Mouse (Mus musculus): ENCODE results near the gene Ngdn. TPM values are rescaled to one million over a fixed set of nuclear protein-coding genes. Genes with fewer than 3 reads are reported as not detected.
"Not testable (repeated sequence)": the region's sequence is repeated elsewhere in the genome, so short reads cannot be mapped to it uniquely, and the experiment has no call there.

Gene Ngdn
- total RNA-seq, 1 experiment, result 53.5 TPM

DNA sequence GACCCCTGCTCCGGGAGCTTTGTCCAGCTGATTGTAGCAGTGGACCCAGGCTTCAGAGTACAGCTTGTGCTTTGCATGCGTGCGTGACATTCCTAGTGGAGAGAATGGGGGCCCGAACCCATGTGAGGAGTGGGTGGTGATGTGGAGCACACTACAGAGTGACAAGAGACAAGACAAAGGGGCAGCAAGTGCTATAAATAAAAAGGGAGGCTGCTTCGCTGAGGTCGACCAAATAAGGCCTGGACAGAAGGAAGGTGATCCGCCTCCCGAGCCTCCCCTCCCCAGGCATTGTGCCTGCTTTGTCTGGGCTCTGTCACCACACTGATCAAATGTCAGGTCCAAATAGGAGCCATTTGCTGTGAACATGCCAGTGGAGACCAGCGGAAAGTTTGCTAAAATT lies 18.5 kb upstream of the Ngdn start:
- H3K9ac ChIP-seq (ENCODE audit: insufficient read depth, low read depth, low read length, poor library complexity, severe bottlenecking), result no peak overlapping the region
- in situ Hi-C loops (cut with MboI; ENCODE audit: low sequenced_read_pairs in 2 of 2, unreplicated experiment in 2 of 2), result no loop called here
- H3K4me1 ChIP-seq (ENCODE audit: control insufficient read depth in 2 of 2, insufficient read depth in 2 of 2, low read length in 2 of 2, poor library complexity in 1 of 2), result peaks cover 0 to 6% of the 10 kb centered on the region in 2 experiments; a peak in 1 of 4 replicates
- no peaks in the 10 kb centered on the region for H3K9me3 ChIP-seq (ENCODE audit: control insufficient read depth, insufficient read depth, low read depth, low read length)
- DNase-seq (ENCODE audit: low read depth, low spot score), result no peak
- no peak overlapping the region for H3K27ac ChIP-seq (ENCODE audit: insufficient read depth, low read depth, low read length, poor library complexity, severe bottlenecking)
- H3K4me3 ChIP-seq (ENCODE audit: insufficient read depth in 1 of 2, low read depth in 1 of 2, low read length in 2 of 2, poor library complexity in 1 of 2, severe bottlenecking in 1 of 2), result no peak overlapping the region
- no peak for TF ChIP-seq ZC3H11A (IDR thresholded peaks at IDR 0.05; ENCODE audit: borderline replicate concordance, low read depth, low read length)
- no peak for TF ChIP-seq CHD2 (IDR thresholded peaks at IDR 0.05; ENCODE audit: low read depth, low read length)
- TF ChIP-seq HCFC1 (IDR thresholded peaks at IDR 0.05; ENCODE audit: borderline replicate concordance, insufficient read depth, low read length), result no peak
- TF ChIP-seq ZNF384 (IDR thresholded peaks at IDR 0.05; ENCODE audit: low read depth, low read length), result no peak
- TF ChIP-seq MAFK (IDR thresholded peaks at IDR 0.05; ENCODE audit: insufficient read depth, low read depth, low read length), result no peak
- no peaks in the 10 kb centered on the region for H3K36me3 ChIP-seq (ENCODE audit: control insufficient read depth, insufficient read depth, low read length, poor library complexity, severe bottlenecking)

DNA sequence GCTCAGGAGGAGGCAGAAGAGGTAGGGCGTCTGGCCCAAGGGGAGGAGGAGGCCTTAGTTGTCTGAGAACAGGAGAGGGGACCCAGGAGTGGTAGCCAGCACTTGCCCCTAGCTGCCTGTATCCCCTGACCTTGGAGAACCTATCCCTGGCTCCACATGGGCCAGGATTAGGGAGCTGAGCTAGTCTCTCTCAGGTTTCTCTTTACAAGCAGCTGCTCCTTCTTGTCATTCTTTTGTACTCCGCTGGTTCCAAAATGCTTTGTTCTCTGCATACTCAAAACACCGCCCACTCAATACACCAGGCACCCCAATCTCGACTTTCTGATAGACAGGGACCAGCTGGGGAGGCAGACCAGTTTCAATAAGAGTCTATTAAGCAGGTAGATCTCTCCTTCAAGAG lies 18.0 kb upstream of the Ngdn start:
- Histone ChIP-seq H3K9ac (ENCODE audit: insufficient read depth, low read depth, low read length, poor library complexity, severe bottlenecking) (no peak overlapping the region), H3K9me3 (ENCODE audit: control insufficient read depth, insufficient read depth, low read depth, low read length) (no peaks in the 10 kb centered on the region), H3K4me1 (ENCODE audit: control insufficient read depth in 2 of 2, insufficient read depth in 2 of 2, low read length in 2 of 2, poor library complexity in 1 of 2) (peaks cover 0 to 8% of the 10 kb centered on the region in 2 experiments; a peak in 1 of 4 replicates), H3K27ac (ENCODE audit: insufficient read depth, low read depth, low read length, poor library complexity, severe bottlenecking) (no peak overlapping the region), H3K4me3 (ENCODE audit: insufficient read depth in 1 of 2, low read depth in 1 of 2, low read length in 2 of 2, poor library complexity in 1 of 2, severe bottlenecking in 1 of 2) (no peak overlapping the region), H3K36me3 (ENCODE audit: control insufficient read depth, insufficient read depth, low read length, poor library complexity, severe bottlenecking) (no peaks in the 10 kb centered on the region)
- TF ChIP-seq ZC3H11A (IDR thresholded peaks at IDR 0.05; ENCODE audit: borderline replicate concordance, low read depth, low read length) (no peak), HCFC1 (IDR thresholded peaks at IDR 0.05; ENCODE audit: borderline replicate concordance, insufficient read depth, low read length) (no peak), ZNF384 (IDR thresholded peaks at IDR 0.05; ENCODE audit: low read depth, low read length) (no peak), CHD2 (IDR thresholded peaks at IDR 0.05; ENCODE audit: low read depth, low read length) (no peak), MAFK (IDR thresholded peaks at IDR 0.05; ENCODE audit: insufficient read depth, low read depth, low read length) (no peak)
- in situ Hi-C loops (cut with MboI; ENCODE audit: low sequenced_read_pairs in 2 of 2, unreplicated experiment in 2 of 2), result no loop called here
- DNase-seq (ENCODE audit: low read depth, low spot score), result no peak

DNA sequence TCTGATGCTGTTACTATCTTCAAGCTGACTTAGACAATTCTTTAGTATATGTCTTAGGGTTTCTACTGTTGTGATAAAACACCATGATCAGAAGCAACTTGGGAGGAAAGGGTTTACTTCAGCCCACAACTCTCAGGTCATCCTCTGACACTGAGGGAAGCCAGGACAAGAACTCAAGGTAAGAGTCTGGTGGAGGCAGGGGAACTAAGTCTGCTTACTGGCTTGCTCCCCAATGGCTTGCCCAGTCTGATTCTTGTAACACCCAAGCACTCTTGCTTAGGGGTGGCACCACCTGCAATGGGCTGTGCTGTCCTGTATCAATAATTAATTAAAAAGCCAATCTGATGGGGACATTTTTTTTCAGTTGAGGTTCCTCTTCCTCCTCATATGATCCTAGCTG lies 16.6 kb upstream of the Ngdn start:
- Histone ChIP-seq H3K36me3 (ENCODE audit: control insufficient read depth, insufficient read depth, low read length, poor library complexity, severe bottlenecking) (no peaks in the 10 kb centered on the region), H3K4me3 (ENCODE audit: insufficient read depth in 1 of 2, low read depth in 1 of 2, low read length in 2 of 2, poor library complexity in 1 of 2, severe bottlenecking in 1 of 2) (no peak overlapping the region), H3K9me3 (ENCODE audit: control insufficient read depth, insufficient read depth, low read depth, low read length) (no peaks in the 10 kb centered on the region), H3K27ac (ENCODE audit: insufficient read depth, low read depth, low read length, poor library complexity, severe bottlenecking) (no peak overlapping the region), H3K4me1 (ENCODE audit: control insufficient read depth in 2 of 2, insufficient read depth in 2 of 2, low read length in 2 of 2, poor library complexity in 1 of 2) (peaks cover 0 to 14% of the 10 kb centered on the region in 2 experiments; a peak in 1 of 4 replicates), H3K9ac (ENCODE audit: insufficient read depth, low read depth, low read length, poor library complexity, severe bottlenecking) (no peak overlapping the region)
- TF ChIP-seq CHD2 (IDR thresholded peaks at IDR 0.05; ENCODE audit: low read depth, low read length) (no peak), MAFK (IDR thresholded peaks at IDR 0.05; ENCODE audit: insufficient read depth, low read depth, low read length) (no peak), ZC3H11A (IDR thresholded peaks at IDR 0.05; ENCODE audit: borderline replicate concordance, low read depth, low read length) (no peak), ZNF384 (IDR thresholded peaks at IDR 0.05; ENCODE audit: low read depth, low read length) (no peak), HCFC1 (IDR thresholded peaks at IDR 0.05; ENCODE audit: borderline replicate concordance, insufficient read depth, low read length) (no peak)
- in situ Hi-C loops (cut with MboI; ENCODE audit: low sequenced_read_pairs in 2 of 2, unreplicated experiment in 2 of 2), result no loop called here
- no peak for DNase-seq (ENCODE audit: low read depth, low spot score)

DNA sequence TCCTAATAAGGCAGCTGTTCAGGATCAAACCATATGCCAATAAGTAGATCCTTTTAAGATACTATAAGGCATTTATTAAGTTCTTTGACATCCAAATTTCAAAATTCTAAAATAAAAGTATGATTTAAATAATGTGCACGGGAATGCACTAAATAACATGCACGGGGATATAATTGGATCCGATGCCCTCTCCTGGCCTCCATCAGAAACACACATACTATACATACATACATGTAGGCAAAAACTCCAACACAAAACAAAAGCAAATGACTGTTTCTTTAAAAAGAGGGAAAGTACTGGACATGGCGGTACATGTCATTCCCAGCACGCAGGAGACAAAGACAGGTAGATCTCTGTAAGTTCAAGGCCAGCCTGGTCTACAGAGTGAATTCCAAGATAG lies 15.4 kb upstream of the Ngdn start:
- H3K9me3 ChIP-seq (ENCODE audit: control insufficient read depth, insufficient read depth, low read depth, low read length); H3K9ac ChIP-seq (ENCODE audit: insufficient read depth, low read depth, low read length, poor library complexity, severe bottlenecking); H3K27ac ChIP-seq (ENCODE audit: insufficient read depth, low read depth, low read length, poor library complexity, severe bottlenecking); H3K36me3 ChIP-seq (ENCODE audit: control insufficient read depth, insufficient read depth, low read length, poor library complexity, severe bottlenecking); in situ Hi-C loops (cut with MboI; ENCODE audit: low sequenced_read_pairs in 2 of 2, unreplicated experiment in 2 of 2); DNase-seq (ENCODE audit: low read depth, low spot score); H3K4me3 ChIP-seq (ENCODE audit: insufficient read depth in 1 of 2, low read depth in 1 of 2, low read length in 2 of 2, poor library complexity in 1 of 2, severe bottlenecking in 1 of 2): not testable (repeated sequence)
- peaks cover 0 to 20% of the 10 kb centered on the region in 2 experiments; a peak in 1 of 4 replicates for H3K4me1 ChIP-seq (ENCODE audit: control insufficient read depth in 2 of 2, insufficient read depth in 2 of 2, low read length in 2 of 2, poor library complexity in 1 of 2)

DNA sequence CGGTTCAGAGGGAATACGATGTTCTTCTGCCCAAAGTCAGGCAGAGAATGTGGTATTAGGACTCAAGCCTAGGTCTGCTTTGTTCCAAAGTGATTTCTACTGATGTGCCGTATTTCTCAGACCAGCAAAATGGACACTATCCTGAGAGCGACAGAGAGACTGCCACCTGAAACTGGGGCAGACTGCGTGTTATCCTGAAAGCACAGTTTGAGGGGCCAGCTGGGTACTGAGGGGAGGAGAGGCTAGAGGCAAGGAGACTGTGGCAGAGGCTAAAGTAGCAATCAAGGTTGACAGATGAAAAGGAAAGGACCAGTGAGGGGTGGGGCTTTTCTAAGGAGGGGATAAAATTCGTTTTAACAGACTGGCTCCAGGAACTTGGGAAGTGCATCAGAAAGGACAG lies 14.4 kb upstream of the Ngdn start:
- Histone ChIP-seq H3K4me1 (ENCODE audit: control insufficient read depth in 2 of 2, insufficient read depth in 2 of 2, low read length in 2 of 2, poor library complexity in 1 of 2) (peaks cover 0 to 17% of the 10 kb centered on the region in 2 experiments; a peak in 1 of 4 replicates), H3K36me3 (ENCODE audit: control insufficient read depth, insufficient read depth, low read length, poor library complexity, severe bottlenecking) (no peaks in the 10 kb centered on the region), H3K27ac (ENCODE audit: insufficient read depth, low read depth, low read length, poor library complexity, severe bottlenecking) (no peak overlapping the region), H3K4me3 (ENCODE audit: insufficient read depth in 1 of 2, low read depth in 1 of 2, low read length in 2 of 2, poor library complexity in 1 of 2, severe bottlenecking in 1 of 2) (no peak overlapping the region), H3K9me3 (ENCODE audit: control insufficient read depth, insufficient read depth, low read depth, low read length) (no peaks in the 10 kb centered on the region), H3K9ac (ENCODE audit: insufficient read depth, low read depth, low read length, poor library complexity, severe bottlenecking) (no peak overlapping the region)
- no peak for DNase-seq (ENCODE audit: low read depth, low spot score)
- in situ Hi-C loops (cut with MboI; ENCODE audit: low sequenced_read_pairs in 2 of 2, unreplicated experiment in 2 of 2), result no loop called here
- TF ChIP-seq CHD2 (IDR thresholded peaks at IDR 0.05; ENCODE audit: low read depth, low read length) (no peak), HCFC1 (IDR thresholded peaks at IDR 0.05; ENCODE audit: borderline replicate concordance, insufficient read depth, low read length) (no peak), MAFK (IDR thresholded peaks at IDR 0.05; ENCODE audit: insufficient read depth, low read depth, low read length) (no peak), ZC3H11A (IDR thresholded peaks at IDR 0.05; ENCODE audit: borderline replicate concordance, low read depth, low read length) (no peak), ZNF384 (IDR thresholded peaks at IDR 0.05; ENCODE audit: low read depth, low read length) (no peak)
